Mouse (Mus musculus) MEL (cell line): ENCODE results near the gene Cwc22. TPM values are rescaled to one million over a fixed set of nuclear protein-coding genes. Genes with fewer than 3 reads are reported as not detected.

Source experiments
- DNase-seq: peaks from one replicate; pipeline ENCODE4 v3.0.0; 2011; ENCODE audit warnings: low read depth, low spot score
- H3K27ac ChIP-seq: 2 replicates; pipeline ENCODE4 v1.5.1; 2012; ENCODE audit warnings: low read depth, mild to moderate bottlenecking, control low read depth, low read length, moderate library complexity; ENCODE audit not compliant: control insufficient read depth
- H3K27me3 ChIP-seq, 2 experiments: fragments of 150-350 bp in 1 of 2; sonication (generic) in 1 of 2; 2 replicates each; pipeline ENCODE4 v1.6.1; 2012; ENCODE audit warnings: low read length in 2 of 2, mild to moderate bottlenecking in 2 of 2, improper control_type of control experiment in 1 of 2, moderate library complexity in 1 of 2; ENCODE audit not compliant: insufficient read depth in 2 of 2, control insufficient read depth in 1 of 2
- H3K36me3 ChIP-seq, 2 experiments: 2 replicates each; pipeline ENCODE4 v1.6.1; 2012 to 2014; ENCODE audit warnings: low read length in 2 of 2, improper control_type of control experiment in 1 of 2, inconsistent platforms in 1 of 2, mild to moderate bottlenecking in 1 of 2; ENCODE audit not compliant: insufficient read depth in 2 of 2, control insufficient read depth in 1 of 2
- H3K4me1 ChIP-seq, 2 experiments: fragments of 150-350 bp in 1 of 2; sonication (generic) in 1 of 2; 2 replicates each; pipeline ENCODE4 v1.6.1; 2012; ENCODE audit warnings: low read length in 2 of 2, improper control_type of control experiment in 1 of 2, mild to moderate bottlenecking in 1 of 2; ENCODE audit not compliant: insufficient read depth in 2 of 2, control insufficient read depth in 1 of 2
- H3K4me3 ChIP-seq, 2 experiments: fragments of 150-350 bp in 1 of 2; sonication (generic) in 1 of 2; 2 replicates each; pipeline ENCODE4 v1.5.1; 2012; ENCODE audit warnings: low read depth in 2 of 2, low read length in 2 of 2, mild to moderate bottlenecking in 2 of 2, moderate library complexity in 2 of 2, control low read depth in 1 of 2, improper control_type of control experiment in 1 of 2; ENCODE audit not compliant: control insufficient read depth in 1 of 2, insufficient read depth in 1 of 2
- H3K79me2 ChIP-seq: 2 replicates; pipeline ENCODE4 v1.6.1; 2012; ENCODE audit warnings: mild to moderate bottlenecking, low read length, moderate library complexity; ENCODE audit not compliant: control insufficient read depth, poor library complexity, insufficient read depth
- H3K9ac ChIP-seq: 2 replicates; pipeline ENCODE4 v1.6.1; 2012; ENCODE audit warnings: low read depth, mild to moderate bottlenecking, control low read depth, low read length, moderate library complexity; ENCODE audit not compliant: control insufficient read depth, poor library complexity, severe bottlenecking
- H3K9me3 ChIP-seq: fragments of 150-350 bp; sonication (generic); replicated peaks from 2 replicates; pipeline ENCODE4 v1.6.1; 2012; ENCODE audit warnings: mild to moderate bottlenecking, low read length, improper control_type of control experiment, moderate library complexity; ENCODE audit not compliant: insufficient read depth
- BHLHE40 ChIP-seq: IDR thresholded peaks from 2 replicates; pipeline ENCODE4 v1.6.1; 2012; ENCODE audit warnings: low read depth, mild to moderate bottlenecking, inconsistent platforms, low read length, improper control_type of control experiment, borderline replicate concordance
- CHD2 ChIP-seq: IDR thresholded peaks from 2 replicates; pipeline ENCODE4 v1.6.1; 2011; ENCODE audit warnings: low read length, improper control_type of control experiment
- E2F4 ChIP-seq: IDR thresholded peaks from 2 replicates; pipeline ENCODE4 v1.6.1; 2011; ENCODE audit warnings: low read depth, low read length, improper control_type of control experiment, borderline replicate concordance
- ETS1 ChIP-seq: IDR thresholded peaks from 2 replicates; pipeline ENCODE4 v1.6.1; 2012; ENCODE audit warnings: low read depth, mild to moderate bottlenecking, inconsistent platforms, low read length, improper control_type of control experiment, moderate library complexity
- GATA1 ChIP-seq: IDR thresholded peaks from 2 replicates; pipeline ENCODE4 v1.6.1; 2011; ENCODE audit warnings: low read depth, low read length, improper control_type of control experiment
- HCFC1 ChIP-seq: IDR thresholded peaks from 2 replicates; pipeline ENCODE4 v1.6.1; 2012; ENCODE audit warnings: low read depth, mild to moderate bottlenecking, inconsistent platforms, low read length, improper control_type of control experiment, moderate library complexity
- JUND ChIP-seq: IDR thresholded peaks from 2 replicates; pipeline ENCODE4 v1.6.1; 2011; ENCODE audit warnings: low read depth, mild to moderate bottlenecking, improper control_type of control experiment, low read length
- KAT2A ChIP-seq: conservative IDR thresholded peaks from 2 replicates; pipeline ENCODE4 v1.6.1; 2012; ENCODE audit warnings: low read depth, low read length, improper control_type of control experiment, inconsistent platforms
- MAFK ChIP-seq: IDR thresholded peaks from 2 replicates; pipeline ENCODE4 v1.6.1; 2011; ENCODE audit warnings: low read depth, mild to moderate bottlenecking, low read length, improper control_type of control experiment, borderline replicate concordance
- MAZ ChIP-seq: IDR thresholded peaks from 2 replicates; pipeline ENCODE4 v1.6.1; 2012; ENCODE audit warnings: low read depth, mild to moderate bottlenecking, inconsistent platforms, low read length, improper control_type of control experiment
- MYC ChIP-seq: IDR thresholded peaks from 2 replicates; pipeline ENCODE4 v1.6.1; 2011; ENCODE audit warnings: low read depth, mild to moderate bottlenecking, low read length, improper control_type of control experiment, moderate library complexity
- RAD21 ChIP-seq: IDR thresholded peaks from 2 replicates; pipeline ENCODE4 v1.6.1; 2011; ENCODE audit warnings: mild to moderate bottlenecking, low read depth, low read length, improper control_type of control experiment
- SMC3 ChIP-seq: IDR thresholded peaks from 2 replicates; pipeline ENCODE4 v1.6.1; 2011; ENCODE audit warnings: low read depth, low read length, improper control_type of control experiment
- USF1 ChIP-seq: IDR thresholded peaks from 2 replicates; pipeline ENCODE4 v1.6.1; 2014; ENCODE audit warnings: low read depth, mild to moderate bottlenecking, inconsistent platforms, low read length, improper control_type of control experiment, moderate library complexity
- USF2 ChIP-seq, 2 experiments: IDR thresholded peaks; 2 replicates each; pipeline ENCODE4 v1.6.1; 2011 to 2012; ENCODE audit warnings: improper control_type of control experiment in 2 of 2, low read length in 2 of 2, borderline replicate concordance in 1 of 2, inconsistent platforms in 1 of 2, low read depth in 1 of 2, mild to moderate bottlenecking in 1 of 2; ENCODE audit not compliant: insufficient read depth in 1 of 2
- ZMIZ1 ChIP-seq: IDR thresholded peaks from 2 replicates; pipeline ENCODE4 v1.6.1; 2012; ENCODE audit warnings: low read depth, mild to moderate bottlenecking, inconsistent platforms, low read length, improper control_type of control experiment, moderate library complexity
- ZNF384 ChIP-seq: IDR thresholded peaks from 2 replicates; pipeline ENCODE4 v1.6.1; 2012; ENCODE audit warnings: low read depth, mild to moderate bottlenecking, inconsistent platforms, low read length, improper control_type of control experiment
- polyA plus RNA-seq, 2 experiments: library from polyadenylated mRNA; stranded (reverse) in 1 of 2; unstranded in 1 of 2; fragments of >175 nt in 1 of 2; fragments of >200 nt in 1 of 2; gene quantifications; 2 replicates each; pipeline versions ENCODE4 v1.2.1 to v1.2.4; 2012; ENCODE audit warnings: low replicate concordance in 2 of 2, low read depth in 1 of 2; ENCODE audit not compliant: insufficient read length in 2 of 2, insufficient read depth in 1 of 2, missing spikeins in 1 of 2
- total RNA-seq: library from RNA; depleted of rRNA; stranded (reverse); fragments of 300-350 nt; gene quantifications from 2 replicates; pipeline ENCODE4 v1.2.3, GENCODE M21; 2012

Cwc22 gene
- total and polyA plus RNA-seq, 3 experiments, result 54.0 to 72.7 TPM; not detected in 1

DNA sequence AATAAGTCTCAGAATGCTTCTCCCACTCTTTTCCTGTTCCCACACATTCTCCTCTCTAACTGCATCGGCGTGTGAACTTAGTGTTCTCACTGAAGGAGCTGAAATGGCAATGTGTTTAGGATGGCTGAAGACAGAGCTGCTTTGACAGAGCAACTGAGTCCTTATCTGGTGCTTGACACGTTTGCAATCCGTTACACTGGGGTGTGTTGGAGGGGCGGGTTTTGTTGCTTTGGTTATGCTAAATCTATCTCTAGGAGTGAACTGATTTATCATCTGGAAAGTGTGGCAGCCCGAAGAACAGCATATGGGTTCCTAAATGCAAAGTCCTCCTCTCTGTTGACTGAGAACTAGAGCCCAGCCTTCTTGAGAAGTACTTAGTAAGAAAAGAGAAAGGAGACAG is 104.7 kb downstream of the Cwc22 start:
- Histone ChIP-seq H3K9ac (no peak overlapping the region), H3K27ac (no peak overlapping the region), H3K9me3 (no peaks in the 10 kb centered on the region), H3K79me2 (no peaks in the 10 kb centered on the region), H3K27me3 (no peaks in the 10 kb centered on the region), H3K4me3 (no peak overlapping the region), H3K4me1 (no peaks in the 10 kb centered on the region), H3K36me3 (no peaks in the 10 kb centered on the region)
- DNase-seq, result no peak
- TF ChIP-seq MAFK (no peak), CHD2 (no peak), KAT2A (no peak), MYC (no peak), GATA1 (no peak), ZNF384 (no peak), SMC3 (no peak)

DNA sequence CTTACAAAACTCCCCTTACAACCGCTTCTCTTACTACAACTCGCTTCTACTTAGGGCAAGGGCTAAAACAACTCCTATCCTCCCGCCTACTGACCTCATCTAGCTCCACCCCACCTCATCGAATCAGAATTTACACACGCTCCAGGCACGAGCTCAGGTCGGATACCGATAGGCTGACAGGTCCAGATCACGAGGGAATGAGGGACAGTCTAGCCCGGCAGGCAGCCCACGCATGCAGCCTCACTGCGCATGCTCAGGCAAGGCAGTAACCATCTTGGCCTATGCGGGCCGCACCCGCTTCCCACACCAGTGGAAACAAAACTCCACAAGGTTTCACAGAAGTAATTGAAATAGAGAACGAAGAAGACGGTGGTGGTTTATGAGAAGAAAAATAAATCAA is 106.6 kb downstream of the Cwc22 start:
- TF ChIP-seq ETS1 (no peak), CHD2 (no peak), RAD21 (no peak), HCFC1 (no peak), MAZ (no peak), USF1 (no peak), USF2 (IDR thresholded peaks at IDR 0.05; ENCODE audit: borderline replicate concordance in 1 of 2, insufficient read depth in 1 of 2, low read depth in 1 of 2, low read length in 2 of 2) (no peak), JUND (no peak), BHLHE40 (no peak), ZMIZ1 (no peak), E2F4 (no peak)

More for the DNA sequence above, 106.6 kb downstream of the Cwc22 start:
- Histone ChIP-seq H3K79me2 (no peaks in the 10 kb centered on the region), H3K27me3 (no peaks in the 10 kb centered on the region), H3K9ac (no peak overlapping the region), H3K4me3 (no peak overlapping the region), H3K9me3 (no peaks in the 10 kb centered on the region), H3K27ac (no peak overlapping the region), H3K4me1 (no peaks in the 10 kb centered on the region), H3K36me3 (no peaks in the 10 kb centered on the region)
- DNase-seq, result no peak
